Mouse (Mus musculus): Measurements from ENCODE around the gene Kdf1. TPM values are rescaled to one million over a fixed set of nuclear protein-coding genes. Genes with fewer than 3 reads are reported as not detected.

Kdf1 gene
- polyA plus RNA-seq, 1 experiment, result 0.01 TPM

DNA sequence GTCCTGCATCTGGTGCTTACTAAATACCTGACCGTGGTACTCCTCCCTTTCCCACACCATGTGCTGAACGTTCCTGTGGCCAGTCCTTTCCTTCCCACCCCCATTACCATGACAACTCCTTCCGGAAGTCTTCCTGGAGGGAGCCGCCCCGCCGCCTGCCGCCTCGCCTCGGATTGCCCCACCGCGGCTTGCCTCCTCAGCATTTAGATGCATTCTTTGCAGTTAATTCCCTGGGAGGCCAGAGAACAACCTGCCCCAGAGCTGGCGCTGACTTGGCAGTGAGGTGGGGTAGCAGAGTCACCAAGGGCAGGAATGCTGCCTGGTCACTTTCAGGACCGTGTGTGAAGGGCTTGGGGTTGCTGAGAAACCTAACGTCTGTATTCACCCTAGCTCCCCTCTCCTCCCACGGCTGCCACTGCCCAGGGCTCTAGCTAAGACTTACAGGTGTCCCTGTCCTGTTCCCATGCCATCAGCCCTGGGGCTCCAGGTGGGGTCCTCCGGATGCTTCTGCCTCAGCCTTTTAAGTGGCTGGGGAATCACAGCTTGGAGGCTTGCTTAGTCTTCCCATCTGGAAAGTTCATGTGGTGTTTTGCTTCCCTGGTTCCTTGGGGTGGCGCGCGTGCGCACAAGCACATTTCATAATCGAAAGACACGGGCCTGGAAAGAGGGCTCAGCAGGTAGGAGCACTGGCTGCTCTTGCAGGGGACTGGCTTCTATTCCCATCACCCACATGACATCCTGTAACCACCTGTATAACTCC lies 34.3 kb upstream of the Kdf1 start:
- H3K4me2 ChIP-seq (ENCODE audit: low read depth), result peak overlapping the region; percentile 18
- TF ChIP-seq SRF (IDR thresholded peaks at IDR 0.05; ENCODE audit: control insufficient read depth, insufficient read length, low read depth) (no peak), REST (IDR thresholded peaks at IDR 0.05; ENCODE audit: insufficient read depth, insufficient read length) (no peak), MYOD1 (IDR thresholded peaks at IDR 0.05; ENCODE audit: control insufficient read depth in 1 of 3, insufficient read length in 2 of 3, low read depth in 2 of 3) (no peak), POLR2A (IDR thresholded peaks at IDR 0.05; ENCODE audit: insufficient read length, low read depth) (no peak), MAX (IDR thresholded peaks at IDR 0.05; ENCODE audit: low read depth) (no peak), USF1 (IDR thresholded peaks at IDR 0.05; ENCODE audit: low read depth) (no peak), TCF12 (IDR thresholded peaks at IDR 0.05; ENCODE audit: insufficient read depth, poor library complexity, severe bottlenecking) (no peak), MYOG (IDR thresholded peaks at IDR 0.05; ENCODE audit: control insufficient read depth in 1 of 3, insufficient read depth in 1 of 3, insufficient read length in 2 of 3, low read depth in 2 of 3) (no peak), POLR2AphosphoS2 (IDR thresholded peaks at IDR 0.05; ENCODE audit: insufficient read length, low read depth) (no peak), E2F4 (IDR thresholded peaks at IDR 0.05; ENCODE audit: insufficient read depth) (no peak), CEBPB (IDR thresholded peaks at IDR 0.05; ENCODE audit: insufficient read depth, poor library complexity, severe bottlenecking) (no peak), TCF3 (IDR thresholded peaks at IDR 0.05; ENCODE audit: insufficient read length, low read depth) (no peak)
- no peak overlapping the region for H3ac ChIP-seq (ENCODE audit: control insufficient read depth, insufficient read length)
- H3K4me3 ChIP-seq, result no peak overlapping the region
- H3K79me2 ChIP-seq (ENCODE audit: control insufficient read depth, insufficient read depth), result no peaks in the 10 kb centered on the region
- no peaks in the 10 kb centered on the region for H3K27me3 ChIP-seq (ENCODE audit: control insufficient read depth, insufficient read depth, insufficient read length)
- H3K36me3 ChIP-seq (ENCODE audit: control insufficient read depth, insufficient read depth), result no peaks in the 10 kb centered on the region

DNA sequence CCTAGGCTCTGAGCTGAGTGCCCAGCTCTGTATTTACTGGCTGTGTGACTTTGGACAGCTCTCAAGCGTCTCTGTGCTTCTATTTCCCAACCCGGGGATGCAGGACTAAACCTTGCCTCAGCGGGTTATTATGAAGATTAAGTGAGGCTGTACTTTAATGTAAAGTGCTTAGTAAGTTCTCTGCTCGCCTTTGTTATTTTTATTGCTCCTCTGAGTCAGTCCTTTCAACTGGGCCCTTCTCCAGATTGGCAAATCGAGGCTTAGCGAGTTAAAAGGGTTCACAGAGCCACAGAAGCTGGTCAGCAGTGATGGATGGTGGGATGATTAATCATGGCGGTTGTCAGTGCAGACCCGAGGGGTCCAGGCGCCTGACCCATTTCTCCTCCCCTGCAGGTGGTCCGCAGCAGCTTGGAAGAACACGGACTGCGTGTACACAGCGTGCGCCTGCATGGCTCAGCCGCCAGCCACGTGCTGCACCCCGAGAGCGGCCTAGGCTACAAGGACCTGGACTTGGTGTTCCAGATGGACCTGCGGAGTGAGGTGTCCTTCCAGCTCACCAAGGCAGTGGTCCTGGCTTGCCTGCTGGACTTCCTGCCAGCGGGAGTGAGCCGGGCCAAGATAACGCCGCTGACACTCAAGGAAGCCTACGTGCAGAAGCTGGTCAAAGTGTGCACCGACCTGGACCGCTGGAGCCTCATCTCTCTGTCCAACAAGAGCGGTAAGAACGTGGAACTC lies 32.9 kb upstream of the Kdf1 start:
- H3K4me3 ChIP-seq, result no peak overlapping the region
- no peak overlapping the region for H3ac ChIP-seq (ENCODE audit: control insufficient read depth, insufficient read length)
- H3K79me2 ChIP-seq (ENCODE audit: control insufficient read depth, insufficient read depth), result no peaks in the 10 kb centered on the region
- TF ChIP-seq MAX (IDR thresholded peaks at IDR 0.05; ENCODE audit: low read depth) (no peak), POLR2A (IDR thresholded peaks at IDR 0.05; ENCODE audit: insufficient read length, low read depth) (no peak), REST (IDR thresholded peaks at IDR 0.05; ENCODE audit: insufficient read depth, insufficient read length) (no peak), TCF12 (IDR thresholded peaks at IDR 0.05; ENCODE audit: insufficient read depth, poor library complexity, severe bottlenecking) (no peak), MYOD1 (IDR thresholded peaks at IDR 0.05; ENCODE audit: control insufficient read depth in 1 of 3, insufficient read length in 2 of 3, low read depth in 2 of 3) (no peak), E2F4 (IDR thresholded peaks at IDR 0.05; ENCODE audit: insufficient read depth) (no peak), SRF (IDR thresholded peaks at IDR 0.05; ENCODE audit: control insufficient read depth, insufficient read length, low read depth) (no peak), POLR2AphosphoS2 (IDR thresholded peaks at IDR 0.05; ENCODE audit: insufficient read length, low read depth) (no peak), USF1 (IDR thresholded peaks at IDR 0.05; ENCODE audit: low read depth) (no peak), TCF3 (IDR thresholded peaks at IDR 0.05; ENCODE audit: insufficient read length, low read depth) (no peak), MYOG (IDR thresholded peaks at IDR 0.05; ENCODE audit: control insufficient read depth in 1 of 3, insufficient read depth in 1 of 3, insufficient read length in 2 of 3, low read depth in 2 of 3) (no peak), CEBPB (IDR thresholded peaks at IDR 0.05; ENCODE audit: insufficient read depth, poor library complexity, severe bottlenecking) (no peak)
- no peaks in the 10 kb centered on the region for H3K27me3 ChIP-seq (ENCODE audit: control insufficient read depth, insufficient read depth, insufficient read length)
- no peaks in the 10 kb centered on the region for H3K36me3 ChIP-seq (ENCODE audit: control insufficient read depth, insufficient read depth)
- H3K4me2 ChIP-seq (ENCODE audit: low read depth), result no peak overlapping the region

DNA sequence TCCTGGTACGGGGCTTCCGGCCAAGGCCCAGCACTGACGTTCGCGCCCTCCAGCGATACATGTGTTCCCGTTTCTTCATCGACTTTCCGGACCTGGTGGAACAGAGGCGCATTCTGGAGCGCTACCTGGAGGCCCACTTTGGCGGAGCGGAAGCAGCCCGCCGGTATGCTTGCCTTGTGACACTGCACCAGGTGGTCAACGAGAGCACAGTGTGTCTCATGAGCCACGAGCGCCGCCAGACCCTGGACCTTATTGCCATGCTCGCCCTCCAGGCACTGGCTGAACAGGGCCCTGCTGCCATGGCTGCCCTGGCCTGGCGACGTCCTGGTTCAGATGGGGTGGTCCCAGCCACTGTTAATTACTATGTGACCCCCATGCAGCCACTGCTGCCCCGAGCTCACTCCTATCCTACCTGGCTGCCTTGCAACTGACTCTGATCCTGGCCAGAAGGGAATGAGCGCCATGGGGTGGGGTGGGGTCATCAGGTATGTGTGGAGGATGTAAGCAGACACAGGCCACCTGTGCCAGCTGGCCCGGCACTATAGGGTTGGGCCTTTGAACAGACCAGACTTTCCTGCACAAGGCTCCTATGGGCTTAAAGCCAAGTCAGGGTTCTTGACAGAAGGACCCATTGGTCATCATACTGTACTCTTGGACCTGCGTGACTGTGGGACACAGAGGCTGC lies 31.9 kb upstream of the Kdf1 start:
- H3K79me2 ChIP-seq (ENCODE audit: control insufficient read depth, insufficient read depth), result no peaks in the 10 kb centered on the region
- TF ChIP-seq MAX (IDR thresholded peaks at IDR 0.05; ENCODE audit: low read depth) (no peak), E2F4 (IDR thresholded peaks at IDR 0.05; ENCODE audit: insufficient read depth) (no peak), POLR2A (IDR thresholded peaks at IDR 0.05; ENCODE audit: insufficient read length, low read depth) (no peak)
- no peak overlapping the region for H3K4me3 ChIP-seq

DNA sequence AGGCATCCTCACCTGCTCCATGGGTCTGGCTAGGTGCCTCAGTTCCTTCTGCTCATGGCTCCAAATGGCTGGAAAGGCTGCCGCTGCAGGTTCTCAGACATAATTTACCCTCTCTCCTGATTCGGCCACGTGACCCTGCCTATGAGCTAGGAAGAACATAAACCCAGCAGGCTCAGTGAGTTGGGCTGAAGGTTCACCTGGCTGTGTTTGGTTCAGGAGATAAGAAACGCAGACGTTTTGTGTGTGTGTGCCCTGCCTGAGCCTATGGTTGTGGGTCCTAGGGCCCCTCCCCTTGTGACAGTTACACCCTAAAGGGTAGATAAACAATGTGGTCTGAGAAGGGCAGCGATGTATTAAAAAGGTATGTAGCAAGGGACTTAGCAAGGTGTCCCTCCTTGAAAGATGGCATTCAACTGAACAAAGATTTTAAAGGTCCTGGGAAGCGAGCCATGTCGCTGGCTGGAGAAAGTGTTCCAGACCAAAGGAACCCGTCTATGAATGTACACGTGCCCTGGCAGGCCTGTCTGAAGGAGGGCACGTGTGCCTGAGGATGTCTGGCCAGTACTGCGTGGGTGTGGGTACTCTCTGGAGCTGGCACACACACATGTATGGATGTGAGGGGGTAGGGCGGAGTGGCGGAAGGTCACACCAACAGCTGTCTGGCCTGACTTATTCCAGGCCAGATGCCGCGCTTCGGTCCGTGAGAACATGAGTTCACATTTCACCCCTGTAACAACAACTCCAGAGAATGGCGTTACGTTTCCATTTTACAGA lies 30.0 kb upstream of the Kdf1 start:
- Histone ChIP-seq H3K79me2 (ENCODE audit: control insufficient read depth, insufficient read depth) (no peaks in the 10 kb centered on the region), H3K36me3 (ENCODE audit: control insufficient read depth, insufficient read depth) (no peaks in the 10 kb centered on the region), H3ac (ENCODE audit: control insufficient read depth, insufficient read length) (no peak overlapping the region), H3K4me2 (ENCODE audit: low read depth) (no peak overlapping the region), H3K27me3 (ENCODE audit: control insufficient read depth, insufficient read depth, insufficient read length) (no peaks in the 10 kb centered on the region), H3K4me3 (no peak overlapping the region)
- TF ChIP-seq POLR2A (IDR thresholded peaks at IDR 0.05; ENCODE audit: insufficient read length, low read depth) (no peak), MYOD1 (IDR thresholded peaks at IDR 0.05; ENCODE audit: control insufficient read depth in 1 of 3, insufficient read length in 2 of 3, low read depth in 2 of 3) (peak in 2 of 3 experiments; percentile 60 to 74), MYOG (IDR thresholded peaks at IDR 0.05; ENCODE audit: control insufficient read depth in 1 of 3, insufficient read depth in 1 of 3, insufficient read length in 2 of 3, low read depth in 2 of 3) (peak in 2 of 3 experiments; percentile 62 to 64), MAX (IDR thresholded peaks at IDR 0.05; ENCODE audit: low read depth) (no peak)

More for the DNA sequence above, 31.9 kb upstream of the Kdf1 start:
- Histone ChIP-seq H3K27me3 (ENCODE audit: control insufficient read depth, insufficient read depth, insufficient read length) (no peaks in the 10 kb centered on the region), H3K36me3 (ENCODE audit: control insufficient read depth, insufficient read depth) (no peaks in the 10 kb centered on the region), H3K4me2 (ENCODE audit: low read depth) (no peak overlapping the region), H3ac (ENCODE audit: control insufficient read depth, insufficient read length) (no peak overlapping the region)
